Mouse (Mus musculus): ENCODE results near the gene Snx5. TPM values are rescaled to one million over a fixed set of nuclear protein-coding genes. Genes with fewer than 3 reads are reported as not detected.

Gene Snx5
- polyA plus RNA-seq, 1 experiment from 2014 or later: 61.2 TPM

DNA sequence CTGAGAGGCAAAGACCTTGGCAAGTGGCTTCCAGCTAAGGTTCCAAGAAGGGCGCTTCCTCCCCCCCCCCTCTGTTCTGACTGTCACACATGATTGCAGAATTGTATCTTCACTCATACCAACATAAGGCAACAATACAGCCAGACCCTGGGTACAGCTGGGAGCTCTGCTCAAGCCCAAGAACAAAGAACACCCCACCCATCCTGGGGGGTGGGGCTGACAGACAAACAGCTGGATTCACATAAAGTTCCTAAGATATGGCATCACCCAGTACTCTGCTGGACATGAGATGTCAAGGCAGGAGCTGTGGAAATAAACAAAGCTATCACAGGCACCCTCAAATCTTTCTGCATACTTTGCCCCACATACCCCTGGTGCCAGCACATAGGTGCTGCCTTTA lies 63.3 kb downstream of the Snx5 start:
- 92% methylated on average over 1 of the region's 1 CpGs for WGBS
- Histone ChIP-seq H3K4me1 (ENCODE audit: insufficient read depth, low read depth, low read length) (no peaks in the 10 kb centered on the region), H3K36me3 (ENCODE audit: insufficient read depth, low read length) (no peaks in the 10 kb centered on the region), H3K9ac (replicated peaks; ENCODE audit: low read depth) (no peak overlapping the region), H3K9me3 (ENCODE audit: low read length) (no peaks in the 10 kb centered on the region), H3K4me2 (replicated peaks; ENCODE audit: low read depth, low read length) (no peak overlapping the region), H3K27me3 (replicated peaks; ENCODE audit: insufficient read depth, low read length) (no peaks in the 10 kb centered on the region), H3K4me3 (ENCODE audit: low read depth, low read length) (no peak overlapping the region), H3K27ac (ENCODE audit: low read length) (no peak overlapping the region)
- peak; percentile 57 for TF ChIP-seq EP300 (IDR thresholded peaks at IDR 0.05)
- TF ChIP-seq CTCF (IDR thresholded peaks at IDR 0.05): peak; percentile 20; the same call in 1 of the 2 replicates
- DNase-seq (ENCODE audit: low spot score) (peak; percentile 45), ATAC-seq (peak; percentile 60)

- H3K27me3 ChIP-seq (replicated peaks; ENCODE audit: insufficient read depth, low read length): no peaks in the 10 kb centered on the region
- no peaks in the 10 kb centered on the region for H3K9me3 ChIP-seq (ENCODE audit: low read length)
- no peak for TF ChIP-seq EP300 (IDR thresholded peaks at IDR 0.05)
- no peak for TF ChIP-seq CTCF (IDR thresholded peaks at IDR 0.05)
- H3K27ac ChIP-seq (ENCODE audit: low read length): no peak overlapping the region
- no peak overlapping the region for H3K4me2 ChIP-seq (replicated peaks; ENCODE audit: low read depth, low read length)
- 0 out of 2 replicates have a peak, but pooled peaks cover 4% of the 10 kb centered on the region for H3K4me1 ChIP-seq (ENCODE audit: insufficient read depth, low read depth, low read length)
- H3K9ac ChIP-seq (replicated peaks; ENCODE audit: low read depth): no peak overlapping the region
- H3K36me3 ChIP-seq (ENCODE audit: insufficient read depth, low read length): no peaks in the 10 kb centered on the region
- no peak overlapping the region for H3K4me3 ChIP-seq (ENCODE audit: low read depth, low read length)
- DNase-seq (ENCODE audit: low spot score) (no peak), ATAC-seq (no peak)
- 87% methylated on average over 5 of the region's 5 CpGs for WGBS
Measured at GRCm38 (mm10) chr2:144203001-144203400, 67.7 kb downstream of the Snx5 start.

DNA sequence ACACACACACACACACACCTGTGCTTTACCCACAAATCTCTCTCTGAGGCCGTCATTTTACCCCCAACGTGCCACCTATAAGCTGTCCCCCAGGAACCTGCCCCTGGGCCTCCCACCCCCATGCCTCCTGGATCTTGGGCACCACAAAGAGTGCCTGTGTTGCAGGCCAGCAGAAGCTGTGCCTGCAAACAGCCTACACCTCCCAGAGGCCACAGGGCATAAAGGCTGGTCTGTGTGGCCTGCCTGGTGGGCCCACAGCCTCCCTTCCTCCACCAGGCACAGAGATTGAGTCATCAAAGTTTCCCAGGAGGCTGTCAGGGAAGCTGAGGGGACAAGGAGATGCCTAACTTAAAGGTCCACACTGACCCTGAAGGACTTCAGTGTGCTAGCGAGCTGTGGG lies 68.1 kb downstream of the Snx5 start:
- Histone ChIP-seq H3K27me3 (replicated peaks; ENCODE audit: insufficient read depth, low read length) (no peaks in the 10 kb centered on the region), H3K27ac (ENCODE audit: low read length) (no peak overlapping the region), H3K9ac (replicated peaks; ENCODE audit: low read depth) (no peak overlapping the region), H3K9me3 (ENCODE audit: low read length) (no peaks in the 10 kb centered on the region), H3K4me1 (ENCODE audit: insufficient read depth, low read depth, low read length) (0 out of 2 replicates have a peak, but pooled peaks cover 4% of the 10 kb centered on the region), H3K4me2 (replicated peaks; ENCODE audit: low read depth, low read length) (no peak overlapping the region), H3K36me3 (ENCODE audit: insufficient read depth, low read length) (no peaks in the 10 kb centered on the region), H3K4me3 (ENCODE audit: low read depth, low read length) (no peak overlapping the region)
- DNase-seq (ENCODE audit: low spot score): no peak
- no peak for ATAC-seq
- TF ChIP-seq CTCF (IDR thresholded peaks at IDR 0.05) (no peak), EP300 (IDR thresholded peaks at IDR 0.05) (no peak)
- 90% methylated on average over 3 of the region's 3 CpGs for WGBS

- Histone ChIP-seq H3K4me3 (ENCODE audit: low read depth, low read length) (no peak overlapping the region), H3K4me1 (ENCODE audit: insufficient read depth, low read depth, low read length) (0 out of 2 replicates have a peak, but pooled peaks cover 4% of the 10 kb centered on the region), H3K4me2 (replicated peaks; ENCODE audit: low read depth, low read length) (no peak overlapping the region), H3K27ac (ENCODE audit: low read length) (no peak overlapping the region), H3K9ac (replicated peaks; ENCODE audit: low read depth) (no peak overlapping the region), H3K36me3 (ENCODE audit: insufficient read depth, low read length) (no peaks in the 10 kb centered on the region), H3K9me3 (ENCODE audit: low read length) (no peaks in the 10 kb centered on the region), H3K27me3 (replicated peaks; ENCODE audit: insufficient read depth, low read length) (no peaks in the 10 kb centered on the region)
- ATAC-seq (no peak), DNase-seq (ENCODE audit: low spot score) (no peak)
- 58% methylated on average over 4 of the region's 4 CpGs for WGBS
- no peak for TF ChIP-seq EP300 (IDR thresholded peaks at IDR 0.05)
Measured at GRCm38 (mm10) chr2:144202151-144202550, 68.6 kb downstream of the Snx5 start.

Other genes starting within 250 kb of the Snx5 start
- not detected in 2 replicates for gene Banf2, start 237.8 kb downstream of the Snx5 start, polyA plus RNA-seq (2015; fragmentation: Nextera tagmentation; extraction: Ambion mirVana)
- 6.8 and 8.1 TPM in 2 replicates for gene Mgme1, start 243 bp downstream of the Snx5 start, polyA plus RNA-seq (2015; fragmentation: Nextera tagmentation; extraction: Ambion mirVana)
- gene Ovol2, start 61.2 kb upstream of the Snx5 start, polyA plus RNA-seq (2015; fragmentation: Nextera tagmentation; extraction: Ambion mirVana): 3.9 and 4.0 TPM in 2 replicates
- gene Kat14, start 98.1 kb upstream of the Snx5 start, polyA plus RNA-seq (2015; fragmentation: Nextera tagmentation; extraction: Ambion mirVana): 19.1 and 21.9 TPM in 2 replicates
- gene Pet117, start 98.1 kb upstream of the Snx5 start, polyA plus RNA-seq (2015; fragmentation: Nextera tagmentation; extraction: Ambion mirVana): 1.6 and 2.5 TPM in 2 replicates

Data from lung, postnatal 0 days (tissue).